In the genomic region with DNA sequence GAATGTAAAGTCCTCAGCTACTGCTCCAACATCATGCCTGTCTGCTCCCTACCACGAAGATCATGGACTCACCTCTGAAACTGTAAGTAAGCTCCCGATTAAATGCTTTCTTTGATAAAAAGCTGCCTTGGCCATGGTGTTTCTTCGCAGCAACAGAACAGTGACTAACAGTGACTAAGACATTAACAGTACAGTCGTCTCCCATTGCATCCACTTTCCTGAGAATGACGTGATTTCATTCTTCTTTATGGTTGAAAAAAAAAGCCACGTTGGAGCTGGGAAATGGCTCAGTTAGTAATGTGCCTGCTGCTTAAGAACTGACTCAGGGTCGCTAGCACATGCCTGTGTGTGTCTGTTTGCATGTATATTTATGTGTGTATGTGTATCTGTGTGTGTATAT, we compare ENCODE assay signal across 18 mouse cellular contexts.
"Had no signal": no experiment of that assay in that cellular context is flagged by ENCODE, and none has a peak within 500 bp of the region (broad histone marks: within the 10 kb centered on the region; RNA-seq: fewer than 3 reads in every experiment).

No protein-coding gene starts in this region.

- H3K4me1 ChIP-seq: limb, embryonic 13.5 days; liver, embryonic 15.5 days; lung, embryonic 15.5 days; midbrain, embryonic 10.5 days; midbrain, embryonic 13.5 days had no signal

- H3K4me3 ChIP-seq: layer of hippocampus, adult 2 months; limb, embryonic 10.5 days; limb, embryonic 13.5 days; liver, embryonic 12.5 days; liver, embryonic 15.5 days; lung, embryonic 15.5 days; midbrain, embryonic 10.5 days; midbrain, embryonic 13.5 days had no signal

- H3K27me3 ChIP-seq: limb, embryonic 13.5 days; liver, embryonic 12.5 days; liver, embryonic 15.5 days; lung, embryonic 15.5 days; megakaryocyte, embryonic 14.5 days; midbrain, embryonic 13.5 days had no signal

- H3K27ac ChIP-seq: kidney, postnatal 0 days; layer of hippocampus, adult 2 months; limb, embryonic 10.5 days; limb, embryonic 13.5 days; liver, embryonic 12.5 days; liver, embryonic 15.5 days; lung, embryonic 15.5 days; midbrain, embryonic 10.5 days; midbrain, embryonic 13.5 days; stomach, postnatal 0 days had no signal

- DNase-seq: kidney, postnatal 25 days; layer of hippocampus, adult 9-11 months; liver; lung, adult 18-20 months; lung, postnatal 10 days; lung, postnatal 36 days; thymus, postnatal 36 days had no signal

- H3K36me3 ChIP-seq: limb, embryonic 10.5 days; limb, embryonic 13.5 days; liver, embryonic 12.5 days; liver, embryonic 15.5 days; lung, embryonic 15.5 days; midbrain, embryonic 10.5 days; midbrain, embryonic 13.5 days had no signal
